Mouse (Mus musculus) embryonic fibroblast, embryonic 13.5 days (primary cell): ENCODE data around the gene Grik5. TPM values are rescaled to one million over a fixed set of nuclear protein-coding genes. Genes with fewer than 3 reads are reported as not detected.

Source experiments
- H3K27ac ChIP-seq: 2 replicates; pipeline ENCODE4 v1.5.1; 2012; ENCODE audit warnings: low read length, control low read depth, inconsistent platforms; ENCODE audit not compliant: insufficient read depth
- H3K4me1 ChIP-seq: 2 replicates; pipeline ENCODE4 v1.6.1; 2011; ENCODE audit warnings: low read length; ENCODE audit not compliant: control insufficient read depth, insufficient read depth
- H3K4me3 ChIP-seq: 2 replicates; pipeline ENCODE4 v1.5.1; 2011; ENCODE audit warnings: mild to moderate bottlenecking, control low read depth, low read length; ENCODE audit not compliant: insufficient read depth
- CTCF ChIP-seq: IDR thresholded peaks from 2 replicates; pipeline ENCODE4 v1.5.1; 2011; ENCODE audit warnings: mild to moderate bottlenecking, control low read depth, low read length, moderate library complexity, borderline replicate concordance; ENCODE audit not compliant: insufficient read depth
- POLR2A ChIP-seq: IDR thresholded peaks from 2 replicates; pipeline ENCODE4 v1.6.1; 2011; ENCODE audit warnings: low read depth, mild to moderate bottlenecking, control low read depth, low read length, moderate library complexity
- polyA plus RNA-seq: library from polyadenylated mRNA; stranded (reverse); fragments of >200 nt; gene quantifications from 2 replicates; pipeline ENCODE4 v1.2.4, GENCODE M21; 2011; ENCODE audit warnings: low read depth; ENCODE audit not compliant: missing spikeins, insufficient read length

The Grik5 gene
- polyA plus RNA-seq, 1 experiment = 45.3 TPM

DNA sequence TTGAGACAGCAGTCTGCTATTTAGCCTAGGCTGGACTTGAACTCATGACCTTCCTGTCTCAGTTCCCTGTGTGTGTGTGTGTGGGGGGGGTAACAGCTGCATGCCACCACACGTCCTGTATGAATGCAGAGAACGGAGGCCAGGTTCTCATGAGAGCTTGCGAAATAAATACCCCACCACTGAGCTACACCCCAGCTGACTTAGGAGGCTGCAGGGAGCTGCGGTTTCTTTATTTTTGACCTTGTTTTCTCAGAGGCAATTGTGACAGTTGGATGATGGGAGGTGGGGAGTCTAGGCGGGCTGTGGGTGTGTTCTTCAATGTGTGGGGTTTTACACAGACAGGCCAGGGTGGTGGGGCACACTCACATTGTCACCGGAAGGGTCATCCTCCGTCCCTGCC lies 71.9 kb downstream of the Grik5 start:
- Histone ChIP-seq H3K4me3 (no peak overlapping the region), H3K4me1 (no peaks in the 10 kb centered on the region), H3K27ac (no peak overlapping the region)
- no peak for TF ChIP-seq CTCF
- TF ChIP-seq POLR2A = no peak

DNA sequence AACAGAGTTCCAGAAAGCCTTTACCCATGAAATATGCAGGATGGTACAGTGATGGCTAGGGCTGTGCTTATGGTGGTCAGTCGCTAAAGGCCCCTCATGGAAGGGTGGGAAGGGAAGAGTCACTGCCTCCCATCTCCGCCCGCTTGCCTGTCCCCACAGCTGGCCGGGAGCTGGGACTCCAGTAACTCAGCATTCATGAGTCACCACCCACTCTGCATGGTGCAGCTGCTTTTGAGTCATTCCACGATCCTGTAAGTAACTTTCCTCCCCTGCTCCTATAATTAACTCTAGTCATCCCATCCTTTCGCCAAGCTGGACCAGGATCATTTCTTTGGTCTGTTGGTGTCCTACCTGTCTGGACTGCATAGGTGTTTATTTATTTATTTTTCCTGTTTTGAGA lies 79.1 kb downstream of the Grik5 start:
- TF ChIP-seq POLR2A (no peak), CTCF (no peak)
- Histone ChIP-seq H3K4me3 (no peak overlapping the region), H3K4me1 (peaks cover 4% of the 10 kb centered on the region; the same call in 1 of the 2 replicates), H3K27ac (no peak overlapping the region)

DNA sequence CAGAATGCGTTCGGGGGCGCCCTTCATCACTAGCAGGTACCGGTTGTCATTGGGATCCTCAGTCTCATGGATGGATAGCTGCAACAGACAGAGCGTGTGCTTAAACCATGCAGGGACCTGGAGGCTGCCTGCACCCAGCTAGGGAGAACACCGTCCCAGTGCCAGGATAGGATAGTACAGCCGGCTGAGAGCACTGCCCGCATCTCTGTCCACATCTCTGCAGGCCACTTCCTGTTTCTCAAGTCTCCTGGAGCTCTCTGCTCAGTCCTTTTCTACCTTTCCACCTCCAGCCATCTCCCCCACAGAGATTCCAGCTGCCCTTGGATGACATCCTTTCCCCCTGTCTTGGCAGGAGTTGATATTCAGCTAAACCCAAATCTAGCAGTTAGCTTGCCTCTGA lies 81.7 kb downstream of the Grik5 start:
- Histone ChIP-seq H3K4me1 (peaks cover 4% of the 10 kb centered on the region; the same call in 1 of the 2 replicates), H3K27ac (no peak overlapping the region), H3K4me3 (no peak overlapping the region)
- no peak for TF ChIP-seq POLR2A
- no peak for TF ChIP-seq CTCF

DNA sequence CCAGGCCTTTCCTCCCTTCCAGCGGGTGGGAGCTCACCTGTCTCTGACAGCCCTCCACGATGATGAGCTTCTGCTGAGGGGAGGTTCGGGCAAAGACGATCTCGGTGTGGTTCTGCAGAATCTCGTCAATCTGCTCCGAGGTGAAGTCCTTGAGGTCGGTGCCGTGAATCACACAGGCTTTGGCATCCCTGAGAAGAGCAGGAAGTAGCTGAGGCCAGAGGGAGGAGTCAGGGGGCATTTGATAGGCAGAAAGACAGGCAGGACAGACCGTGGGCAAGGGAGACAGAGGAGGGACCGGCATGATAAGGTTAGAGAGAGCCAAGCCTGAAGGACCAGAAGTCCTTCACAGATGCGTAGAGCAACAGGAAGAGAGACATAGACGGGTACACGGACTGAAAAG lies 84.2 kb downstream of the Grik5 start:
- H3K27ac ChIP-seq = no peak overlapping the region
- no peak for TF ChIP-seq CTCF
- TF ChIP-seq POLR2A = no peak
- peaks cover 3% of the 10 kb centered on the region; the same call in 1 of the 2 replicates for H3K4me1 ChIP-seq
- no peak overlapping the region for H3K4me3 ChIP-seq

DNA sequence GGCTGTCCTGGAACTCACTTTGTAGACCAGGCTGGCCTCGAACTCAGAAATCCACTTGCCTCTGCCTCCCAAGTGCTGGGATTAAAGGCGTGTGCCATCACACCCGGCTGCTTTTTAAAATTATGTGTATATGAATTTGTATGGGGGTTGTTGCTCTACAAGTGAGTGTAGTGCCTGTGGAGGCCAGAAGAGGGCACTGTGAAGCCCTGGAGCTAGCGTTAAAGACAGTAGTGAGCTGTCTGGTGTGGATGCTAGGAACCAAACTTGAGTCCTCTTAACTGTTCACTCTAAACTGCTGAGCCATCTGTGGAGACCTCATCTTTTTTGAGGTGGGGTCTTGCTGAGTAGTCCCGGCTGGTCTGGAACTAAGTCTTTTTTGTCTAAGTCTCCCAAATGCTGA lies 86.3 kb downstream of the Grik5 start:
- Histone ChIP-seq H3K27ac (no peak overlapping the region), H3K4me1 (no peaks in the 10 kb centered on the region)
- no peak for TF ChIP-seq POLR2A
- peak; percentile 17; the same call in 1 of the 2 replicates for TF ChIP-seq CTCF

DNA sequence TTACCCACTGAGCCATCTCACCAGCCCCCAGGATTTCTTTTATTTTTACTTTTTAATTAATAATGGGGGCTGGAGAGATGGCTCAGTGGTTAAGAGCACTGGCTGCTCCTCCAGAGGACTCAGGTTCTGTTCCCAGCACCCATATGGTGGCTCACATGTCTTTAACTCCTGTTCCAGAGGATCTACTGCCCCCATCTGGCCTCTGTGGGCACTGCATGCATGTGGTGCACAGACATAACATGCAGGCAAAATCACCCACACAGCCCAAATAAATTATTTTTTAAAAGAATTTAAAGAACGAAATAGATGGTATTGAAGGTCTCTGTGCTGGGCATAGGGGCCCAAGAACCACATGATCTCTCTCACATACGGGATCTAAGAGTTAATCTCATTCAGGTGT lies 87.8 kb downstream of the Grik5 start:
- no peak overlapping the region for H3K4me3 ChIP-seq
- no peaks in the 10 kb centered on the region for H3K4me1 ChIP-seq
- no peak overlapping the region for H3K27ac ChIP-seq
- TF ChIP-seq POLR2A (no peak), CTCF (no peak)

More for the DNA sequence above, 86.3 kb downstream of the Grik5 start:
- H3K4me3 ChIP-seq = no peak overlapping the region

DNA sequence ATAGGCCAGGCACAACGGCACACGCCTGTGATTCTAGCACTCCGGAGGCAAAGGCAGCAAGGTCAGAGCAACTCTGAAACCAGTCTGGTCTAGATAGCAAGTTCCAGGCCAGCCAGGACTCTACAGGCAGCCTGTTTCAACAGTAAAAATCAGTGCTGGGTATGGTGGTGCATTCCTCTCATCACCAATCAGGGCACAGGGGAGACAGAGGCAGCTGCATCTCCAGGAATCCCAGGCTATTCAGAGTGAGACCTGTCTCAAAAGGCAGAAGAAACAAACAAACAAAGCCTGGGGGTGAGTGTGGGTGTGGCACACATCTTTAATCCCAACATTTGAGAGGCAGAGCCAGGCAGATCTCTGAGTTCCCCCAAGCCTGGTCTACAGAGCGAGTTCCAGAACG lies 88.8 kb downstream of the Grik5 start:
- TF ChIP-seq CTCF (no peak), POLR2A (no peak)
- H3K27ac ChIP-seq = no peak overlapping the region
- no peaks in the 10 kb centered on the region for H3K4me1 ChIP-seq
- no peak overlapping the region for H3K4me3 ChIP-seq

DNA sequence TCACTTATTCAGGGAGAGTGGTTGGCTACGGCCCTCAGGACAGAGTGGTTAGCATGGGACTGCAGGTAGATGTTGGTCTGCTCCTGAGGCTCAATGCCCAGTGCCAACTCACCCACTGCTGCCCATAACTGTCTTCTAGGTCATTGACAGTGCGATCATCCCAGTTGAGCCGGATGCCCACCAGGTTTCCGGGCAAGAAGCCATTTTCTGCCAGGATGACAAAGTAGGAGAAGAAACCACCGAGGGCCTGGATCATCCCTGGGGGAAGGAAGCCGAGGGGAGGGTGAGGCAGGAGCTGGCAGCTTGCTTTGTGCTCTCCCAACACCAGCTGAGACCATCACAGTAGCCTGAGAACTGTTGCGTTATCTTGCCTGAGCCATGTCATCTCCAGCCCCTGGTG lies 91.7 kb downstream of the Grik5 start:
- no peak overlapping the region for H3K4me3 ChIP-seq
- H3K4me1 ChIP-seq = no peaks in the 10 kb centered on the region
- TF ChIP-seq POLR2A = no peak
- no peak for TF ChIP-seq CTCF
- no peak overlapping the region for H3K27ac ChIP-seq

DNA sequence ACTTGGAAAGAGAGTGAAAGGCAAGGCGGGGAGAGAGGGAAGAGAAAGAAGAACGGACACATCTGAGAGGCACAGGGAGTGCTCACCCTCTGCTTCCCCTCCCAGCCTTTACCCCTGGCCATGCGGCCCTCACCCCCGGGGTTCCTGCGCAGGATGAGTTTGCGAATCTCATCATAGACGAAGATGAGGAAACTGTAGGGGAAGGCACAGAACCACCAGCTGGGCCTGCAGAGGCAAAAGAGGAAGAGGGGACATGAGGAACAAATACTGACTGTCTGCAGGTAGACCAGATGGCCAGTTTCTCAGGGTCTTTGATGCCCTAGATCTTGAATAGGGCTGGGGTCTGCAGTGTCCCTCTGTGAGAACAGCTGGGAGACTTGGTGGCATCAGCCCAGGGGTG lies 93.4 kb downstream of the Grik5 start:
- TF ChIP-seq CTCF = no peak
- TF ChIP-seq POLR2A = no peak
- Histone ChIP-seq H3K27ac (no peak overlapping the region), H3K4me3 (no peak overlapping the region), H3K4me1 (no peaks in the 10 kb centered on the region)

DNA sequence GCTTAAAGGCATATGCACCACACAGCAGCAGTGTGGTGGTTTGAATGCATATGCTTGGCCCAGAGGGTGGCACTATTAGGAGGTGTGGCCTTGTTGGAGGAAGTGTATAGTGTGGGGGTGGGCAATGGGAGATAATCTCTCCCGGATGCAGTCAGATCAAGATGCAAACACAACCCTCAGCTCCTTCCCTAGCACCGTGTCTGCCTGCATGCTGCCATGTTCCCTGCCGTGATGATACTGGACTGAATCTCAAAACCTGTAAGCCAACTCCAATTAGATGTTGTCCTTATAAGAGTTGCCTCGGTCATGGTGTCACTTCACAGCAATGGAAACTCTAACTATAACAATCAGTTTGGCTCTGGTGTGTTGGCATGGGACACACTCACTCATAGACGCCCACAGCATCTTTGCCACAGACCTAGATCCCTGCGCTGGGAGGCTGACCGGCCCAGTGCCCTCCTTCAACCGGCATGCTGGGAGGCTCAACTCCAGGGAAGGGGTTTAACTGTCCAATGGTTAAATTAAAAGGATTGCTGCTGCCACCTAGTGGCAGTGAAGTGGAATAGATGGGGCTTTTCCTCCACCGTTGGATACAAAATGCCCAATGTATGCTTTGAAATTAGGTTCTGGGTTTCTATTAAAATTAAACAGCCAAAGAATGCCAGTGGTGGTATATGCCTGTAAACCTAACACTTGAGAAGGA lies 97.1 kb downstream of the Grik5 start:
- no peak overlapping the region for H3K4me3 ChIP-seq
- H3K4me1 ChIP-seq = 0 out of 2 replicates have a peak, but pooled peaks cover 3% of the 10 kb centered on the region
- TF ChIP-seq CTCF = no peak
- no peak for TF ChIP-seq POLR2A
- no peak overlapping the region for H3K27ac ChIP-seq

DNA sequence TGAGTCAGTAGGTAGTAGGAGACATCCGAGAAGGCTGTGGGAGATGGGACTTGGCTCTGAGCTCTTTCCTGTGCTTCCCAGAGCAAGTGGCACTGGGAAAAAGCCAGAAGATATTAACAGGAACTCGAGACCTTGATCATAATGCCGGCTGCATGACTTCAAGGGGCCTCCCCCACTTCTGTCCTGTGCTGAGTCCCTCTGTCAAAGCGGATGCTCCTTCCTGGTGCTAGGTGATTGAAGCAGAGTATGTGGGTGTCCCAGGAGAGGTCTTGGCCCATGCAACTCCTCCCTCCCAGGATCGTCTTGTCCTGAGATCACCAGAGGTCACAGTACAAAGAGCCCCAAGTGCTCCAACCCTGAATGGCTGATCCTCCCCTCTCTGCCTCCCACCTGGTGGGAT lies 98.2 kb downstream of the Grik5 start:
- Histone ChIP-seq H3K4me1 (0 out of 2 replicates have a peak, but pooled peaks cover 3% of the 10 kb centered on the region), H3K27ac (no peak overlapping the region), H3K4me3 (no peak overlapping the region)
- TF ChIP-seq POLR2A = no peak
- no peak for TF ChIP-seq CTCF
